Mouse (Mus musculus) stomach, embryonic 16.5 days (tissue): Measurements from ENCODE around the gene Ccdc40. TPM values are rescaled to one million over a fixed set of nuclear protein-coding genes. Genes with fewer than 3 reads are reported as not detected.
A peak's percentile ranks its signal among the peaks of the same experiment; 100 is the strongest.

Experiments used
- ATAC-seq: fragments of 200-750 bp; cut with Nextera tagmentation; 2 replicates; pipeline ENCODE4 v1.8.0; 2017; ENCODE audit warnings: moderate number of reproducible peaks, moderate TSS enrichment; ENCODE audit not compliant: insufficient read depth, low FRiP score
- H3K27ac ChIP-seq: fragments of 300-500 bp; sonication (generic); 2 replicates; pipeline ENCODE4 v1.5.1; 2014; ENCODE audit warnings: low read length
- H3K27me3 ChIP-seq: fragments of 300-500 bp; sonication (generic); 2 replicates; pipeline ENCODE4 v1.6.1; 2014; ENCODE audit warnings: low read length, control low read depth, mixed read lengths; ENCODE audit not compliant: control insufficient read depth, insufficient read depth
- H3K36me3 ChIP-seq: fragments of 300-500 bp; sonication (generic); 2 replicates; pipeline ENCODE4 v1.6.1; 2014; ENCODE audit warnings: low read length; ENCODE audit not compliant: control insufficient read depth, insufficient read depth
- H3K4me1 ChIP-seq: fragments of 300-500 bp; sonication (generic); 2 replicates; pipeline ENCODE4 v1.6.1; 2014; ENCODE audit warnings: low read length, control low read depth, mixed read lengths; ENCODE audit not compliant: control insufficient read depth, insufficient read depth
- H3K4me2 ChIP-seq: fragments of 300-500 bp; sonication (generic); 2 replicates; pipeline ENCODE4 v1.6.1; 2014; ENCODE audit warnings: low read depth, low read length, mixed read lengths
- H3K4me3 ChIP-seq: fragments of 300-500 bp; sonication (generic); replicated peaks from 2 replicates; pipeline ENCODE4 v1.5.1; 2014; ENCODE audit warnings: mild to moderate bottlenecking, low read length
- H3K9ac ChIP-seq: fragments of 300-500 bp; sonication (generic); 2 replicates; pipeline ENCODE4 v1.6.1; 2014; ENCODE audit warnings: low read length
- H3K9me3 ChIP-seq: fragments of 300-500 bp; sonication (generic); replicated peaks from 2 replicates; pipeline ENCODE4 v1.6.1; 2016; ENCODE audit warnings: low read length, control low read depth; ENCODE audit not compliant: control insufficient read depth
- WGBS: fragments of 180-500 bp; shearing (Covaris S2); extraction: QIAGEN DNeasy Blood & Tissue Kit; methylation state at CpG from one replicate; pipeline ENCODE4 v1.1.7; 2014; 5-methylcytosine and 5-hydroxymethylcytosine counted together
- polyA plus RNA-seq: library from polyadenylated mRNA; unstranded; fragments of >200 nt; fragmentation: Nextera tagmentation; extraction: Ambion mirVana; gene quantifications from 2 replicates; pipeline ENCODE4 v1.2.1, GENCODE M21; 2015

Gene Ccdc40
- polyA plus RNA-seq = 2.3 and 2.4 TPM in 2 replicates

- Histone ChIP-seq H3K27ac (peak within 1 kb of the TSS; percentile 56), H3K9me3 (no peaks in the 10 kb centered on the region), H3K27me3 (peaks cover 2% of the 10 kb centered on the region; the same call in 1 of the 2 replicates), H3K36me3 (no peaks in the 10 kb centered on the region), H3K4me2 (peak within 1 kb of the TSS; percentile 95), H3K4me1 (peaks cover 22% of the 10 kb centered on the region), H3K4me3 (peak within 1 kb of the TSS; percentile 77), H3K9ac (peak within 1 kb of the TSS; percentile 81)
- peak; percentile 92 for ATAC-seq
- under 1% methylated on average over 57 of the region's 66 CpGs for WGBS
Observed at GRCm38 (mm10) chr11:119228091-119228781, at the start of gene Ccdc40, which contains the start of gene Tbc1d16. Gene Ccdc40, plus strand, starts transcription at chr11:119228572. Gene Tbc1d16, minus strand, starts transcription at chr11:119228499.

GRCm38 (mm10) chr11:119180824-119181582 is 47.4 kb upstream of the Ccdc40 start:
- H3K36me3 ChIP-seq = 0 out of 2 replicates have a peak, but pooled peaks cover 3% of the 10 kb centered on the region
- WGBS = 82% methylated on average over 14 of the region's 14 CpGs
- no peak overlapping the region for H3K4me2 ChIP-seq
- no peaks in the 10 kb centered on the region for H3K27me3 ChIP-seq
- no peaks in the 10 kb centered on the region for H3K4me1 ChIP-seq
- H3K9me3 ChIP-seq = no peaks in the 10 kb centered on the region
- no peak overlapping the region for H3K27ac ChIP-seq
- no peak overlapping the region for H3K4me3 ChIP-seq
- H3K9ac ChIP-seq = no peak overlapping the region
- ATAC-seq = no peak

- Histone ChIP-seq H3K36me3 (0 out of 2 replicates have a peak, but pooled peaks cover 3% of the 10 kb centered on the region), H3K4me1 (no peaks in the 10 kb centered on the region), H3K9ac (no peak overlapping the region), H3K27ac (no peak overlapping the region), H3K4me2 (no peak overlapping the region), H3K4me3 (no peak overlapping the region), H3K27me3 (no peaks in the 10 kb centered on the region), H3K9me3 (no peaks in the 10 kb centered on the region)
- no peak for ATAC-seq
- 82% methylated on average over 12 of the region's 12 CpGs for WGBS
Observed at GRCm38 (mm10) chr11:119181861-119182395, 46.4 kb upstream of the Ccdc40 start.

GRCm38 (mm10) chr11:119183684-119184310 is 44.6 kb upstream of the Ccdc40 start:
- no peak overlapping the region for H3K4me3 ChIP-seq
- H3K4me1 ChIP-seq = peaks cover 10% of the 10 kb centered on the region
- WGBS = 62% methylated on average over 15 of the region's 15 CpGs
- no peak overlapping the region for H3K27ac ChIP-seq
- H3K9me3 ChIP-seq = no peaks in the 10 kb centered on the region
- no peaks in the 10 kb centered on the region for H3K27me3 ChIP-seq
- ATAC-seq = no peak
- no peak overlapping the region for H3K4me2 ChIP-seq
- no peak overlapping the region for H3K9ac ChIP-seq
- H3K36me3 ChIP-seq = 0 out of 2 replicates have a peak, but pooled peaks cover 3% of the 10 kb centered on the region

GRCm38 (mm10) chr11:119186381-119186780 is 42.0 kb upstream of the Ccdc40 start:
- Histone ChIP-seq H3K27ac (no peak overlapping the region), H3K4me1 (peaks cover 24% of the 10 kb centered on the region), H3K36me3 (no peaks in the 10 kb centered on the region), H3K4me3 (no peak overlapping the region), H3K9ac (no peak overlapping the region), H3K27me3 (no peaks in the 10 kb centered on the region), H3K4me2 (no peak overlapping the region), H3K9me3 (no peaks in the 10 kb centered on the region)
- 81% methylated on average over 3 of the region's 3 CpGs for WGBS
- ATAC-seq = no peak

- 44% methylated on average over 25 of the region's 25 CpGs for WGBS
- H3K36me3 ChIP-seq = no peaks in the 10 kb centered on the region
- H3K9me3 ChIP-seq = no peaks in the 10 kb centered on the region
- H3K27me3 ChIP-seq = no peaks in the 10 kb centered on the region
- no peak overlapping the region for H3K27ac ChIP-seq
- H3K4me2 ChIP-seq = no peak overlapping the region
- H3K4me1 ChIP-seq = peaks cover 30% of the 10 kb centered on the region
- no peak overlapping the region for H3K4me3 ChIP-seq
- no peak for ATAC-seq
- H3K9ac ChIP-seq = no peak overlapping the region; the same call in 1 of the 2 replicates
Observed at GRCm38 (mm10) chr11:119186989-119187799, 41.2 kb upstream of the Ccdc40 start.

GRCm38 (mm10) chr11:119187800-119188197 is 40.6 kb upstream of the Ccdc40 start:
- Histone ChIP-seq H3K4me2 (no peak overlapping the region), H3K4me3 (no peak overlapping the region), H3K4me1 (peaks cover 36% of the 10 kb centered on the region), H3K9me3 (no peaks in the 10 kb centered on the region), H3K36me3 (no peaks in the 10 kb centered on the region), H3K27me3 (no peaks in the 10 kb centered on the region), H3K9ac (no peak overlapping the region; the same call in 1 of the 2 replicates), H3K27ac (peak overlapping the region; percentile 54; the same call in 1 of the 2 replicates)
- no peak for ATAC-seq
- 66% methylated on average over 10 of the region's 10 CpGs for whole genome bisulfite sequencing

GRCm38 (mm10) chr11:119188389-119188788 is 40.0 kb upstream of the Ccdc40 start:
- peaks cover 37% of the 10 kb centered on the region for H3K4me1 ChIP-seq
- ATAC-seq = no peak

More at GRCm38 (mm10) chr11:119188389-119188788, 40.0 kb upstream of the Ccdc40 start:
- Histone ChIP-seq H3K4me2 (no peak overlapping the region), H3K27ac (peak overlapping the region; percentile 54; the same call in 1 of the 2 replicates), H3K9ac (no peak overlapping the region), H3K9me3 (no peaks in the 10 kb centered on the region), H3K4me3 (no peak overlapping the region), H3K36me3 (no peaks in the 10 kb centered on the region), H3K27me3 (no peaks in the 10 kb centered on the region)
- 49% methylated on average over 6 of the region's 6 CpGs for WGBS
